Mouse (Mus musculus): ENCODE data around the gene Phactr4. TPM values are rescaled to one million over a fixed set of nuclear protein-coding genes. Genes with fewer than 3 reads are reported as not detected.
"Not testable (repeated sequence)": the region's sequence is repeated elsewhere in the genome, so short reads cannot be mapped to it uniquely, and the experiment has no call there.

Gene Phactr4
- polyA plus RNA-seq, 1 experiment, result 11.3 TPM

GRCm38 (mm10) chr4:132415966-132416365, 6.3 kb downstream of the Phactr4 start:
- no peak for DNase-seq

GRCm38 (mm10) chr4:132413257-132413656, 9.0 kb downstream of the Phactr4 start:
- 93% methylated on average over 4 of the region's 4 CpGs for WGBS
- not testable (repeated sequence) for H3K36me3 ChIP-seq (ENCODE audit: control insufficient read depth, insufficient read depth, low read length); H3K27me3 ChIP-seq (ENCODE audit: control insufficient read depth, insufficient read depth, low read length); H3K4me1 ChIP-seq (replicated peaks; ENCODE audit: control insufficient read depth, insufficient read depth, low read length); H3K27ac ChIP-seq (ENCODE audit: control insufficient read depth, insufficient read depth, low read length); H3K4me3 ChIP-seq (ENCODE audit: control insufficient read depth, insufficient read depth, low read length); DNase-seq

More at GRCm38 (mm10) chr4:132415966-132416365, 6.3 kb downstream of the Phactr4 start:
- Histone ChIP-seq H3K27me3 (ENCODE audit: control insufficient read depth, insufficient read depth, low read length) (no peaks in the 10 kb centered on the region), H3K27ac (ENCODE audit: control insufficient read depth, insufficient read depth, low read length) (no peak overlapping the region), H3K4me1 (replicated peaks; ENCODE audit: control insufficient read depth, insufficient read depth, low read length) (no peaks in the 10 kb centered on the region), H3K4me3 (ENCODE audit: control insufficient read depth, insufficient read depth, low read length) (no peak overlapping the region), H3K36me3 (ENCODE audit: control insufficient read depth, insufficient read depth, low read length) (peaks cover 5% of the 10 kb centered on the region; the same call in 1 of the 2 replicates)
- TF ChIP-seq POLR2A (IDR thresholded peaks at IDR 0.05; ENCODE audit: control insufficient read depth, extremely low read depth, insufficient read depth, low read length, poor library complexity) (no peak), CTCF (IDR thresholded peaks at IDR 0.05; ENCODE audit: borderline replicate concordance, control insufficient read depth, extremely low read depth, insufficient read depth, low read length, poor library complexity) (no peak)

- H3K36me3 ChIP-seq (ENCODE audit: control insufficient read depth, insufficient read depth, low read length), result peaks cover 5% of the 10 kb centered on the region; the same call in 1 of the 2 replicates
- H3K27me3 ChIP-seq (ENCODE audit: control insufficient read depth, insufficient read depth, low read length), result no peaks in the 10 kb centered on the region
- TF ChIP-seq CTCF (IDR thresholded peaks at IDR 0.05; ENCODE audit: borderline replicate concordance, control insufficient read depth, extremely low read depth, insufficient read depth, low read length, poor library complexity), result 0 out of 2 replicates have a peak, but pooled peaks have one; percentile 8
- TF ChIP-seq POLR2A (IDR thresholded peaks at IDR 0.05; ENCODE audit: control insufficient read depth, extremely low read depth, insufficient read depth, low read length, poor library complexity), result no peak
- 73% methylated on average over 8 of the region's 8 CpGs for WGBS
- no peak overlapping the region for H3K4me3 ChIP-seq (ENCODE audit: control insufficient read depth, insufficient read depth, low read length)
- DNase-seq, result peak; percentile 34
- H3K4me1 ChIP-seq (replicated peaks; ENCODE audit: control insufficient read depth, insufficient read depth, low read length), result no peaks in the 10 kb centered on the region
- no peak overlapping the region for H3K27ac ChIP-seq (ENCODE audit: control insufficient read depth, insufficient read depth, low read length)
Observed at GRCm38 (mm10) chr4:132411322-132412094, 10.8 kb downstream of the Phactr4 start.

GRCm38 (mm10) chr4:132409587-132410229, 12.6 kb downstream of the Phactr4 start:
- Histone ChIP-seq H3K4me3 (ENCODE audit: control insufficient read depth, insufficient read depth, low read length) (no peak overlapping the region), H3K4me1 (replicated peaks; ENCODE audit: control insufficient read depth, insufficient read depth, low read length) (no peaks in the 10 kb centered on the region), H3K27ac (ENCODE audit: control insufficient read depth, insufficient read depth, low read length) (no peak overlapping the region), H3K36me3 (ENCODE audit: control insufficient read depth, insufficient read depth, low read length) (peaks cover 5% of the 10 kb centered on the region; the same call in 1 of the 2 replicates), H3K27me3 (ENCODE audit: control insufficient read depth, insufficient read depth, low read length) (no peaks in the 10 kb centered on the region)
- TF ChIP-seq POLR2A (IDR thresholded peaks at IDR 0.05; ENCODE audit: control insufficient read depth, extremely low read depth, insufficient read depth, low read length, poor library complexity) (no peak), CTCF (IDR thresholded peaks at IDR 0.05; ENCODE audit: borderline replicate concordance, control insufficient read depth, extremely low read depth, insufficient read depth, low read length, poor library complexity) (no peak)
- WGBS, result 90% methylated on average over 4 of the region's 4 CpGs
- DNase-seq, result no peak

GRCm38 (mm10) chr4:132406393-132407189, 15.7 kb downstream of the Phactr4 start:
- Histone ChIP-seq H3K27me3 (ENCODE audit: control insufficient read depth, insufficient read depth, low read length) (no peaks in the 10 kb centered on the region), H3K4me3 (ENCODE audit: control insufficient read depth, insufficient read depth, low read length) (no peak overlapping the region), H3K4me1 (replicated peaks; ENCODE audit: control insufficient read depth, insufficient read depth, low read length) (no peaks in the 10 kb centered on the region), H3K27ac (ENCODE audit: control insufficient read depth, insufficient read depth, low read length) (no peak overlapping the region), H3K36me3 (ENCODE audit: control insufficient read depth, insufficient read depth, low read length) (no peaks in the 10 kb centered on the region)
- 93% methylated on average over 13 of the region's 13 CpGs for WGBS
- TF ChIP-seq CTCF (IDR thresholded peaks at IDR 0.05; ENCODE audit: borderline replicate concordance, control insufficient read depth, extremely low read depth, insufficient read depth, low read length, poor library complexity) (no peak), POLR2A (IDR thresholded peaks at IDR 0.05; ENCODE audit: control insufficient read depth, extremely low read depth, insufficient read depth, low read length, poor library complexity) (no peak)
- no peak for DNase-seq

GRCm38 (mm10) chr4:132404588-132404987, 17.7 kb downstream of the Phactr4 start:
- Histone ChIP-seq H3K4me3 (ENCODE audit: control insufficient read depth, insufficient read depth, low read length) (no peak overlapping the region), H3K36me3 (ENCODE audit: control insufficient read depth, insufficient read depth, low read length) (no peaks in the 10 kb centered on the region), H3K27me3 (ENCODE audit: control insufficient read depth, insufficient read depth, low read length) (no peaks in the 10 kb centered on the region), H3K4me1 (replicated peaks; ENCODE audit: control insufficient read depth, insufficient read depth, low read length) (no peaks in the 10 kb centered on the region), H3K27ac (ENCODE audit: control insufficient read depth, insufficient read depth, low read length) (no peak overlapping the region)
- DNase-seq, result no peak
- TF ChIP-seq POLR2A (IDR thresholded peaks at IDR 0.05; ENCODE audit: control insufficient read depth, extremely low read depth, insufficient read depth, low read length, poor library complexity), result no peak
- TF ChIP-seq CTCF (IDR thresholded peaks at IDR 0.05; ENCODE audit: borderline replicate concordance, control insufficient read depth, extremely low read depth, insufficient read depth, low read length, poor library complexity), result no peak
- WGBS, result 93% methylated on average over 5 of the region's 5 CpGs

Measured in thymus, adult 2 months (tissue).